Mouse (Mus musculus): ENCODE results near the gene Diaph3.
"Not testable (repeated sequence)": the region's sequence is repeated elsewhere in the genome, so short reads cannot be mapped to it uniquely, and the experiment has no call there.

Gene Diaph3

DNA sequence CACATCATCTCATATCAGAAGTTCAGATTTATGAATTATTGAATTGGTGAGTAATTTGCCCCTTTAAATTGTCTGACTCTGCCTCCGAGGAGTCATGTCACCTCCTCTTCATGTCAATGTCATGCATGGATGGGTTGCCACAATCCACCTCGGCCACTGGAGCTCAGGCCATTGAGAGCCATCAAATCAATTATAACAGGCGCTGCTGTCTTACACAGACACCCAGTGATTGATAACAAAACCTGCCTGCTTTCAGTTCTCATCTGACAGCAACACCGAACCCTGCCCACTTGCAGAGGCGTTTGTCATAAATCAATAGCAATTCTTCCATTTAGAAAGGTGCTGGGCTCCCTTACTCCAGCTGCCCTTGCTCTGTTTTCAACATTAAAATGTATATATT lies 402.1 kb downstream of the Diaph3 start:
- DNase-seq (ENCODE audit: low spot score in 2 of 2): no peak

GRCm38 (mm10) chr14:86736646-86737045 lies 404.4 kb downstream of the Diaph3 start:
- no peak for DNase-seq (ENCODE audit: low spot score in 2 of 2)

- DNase-seq (ENCODE audit: low spot score in 2 of 2): no peak
These were observed 409.7 kb downstream of the Diaph3 start for GRCm38 (mm10) chr14:86731300-86731699.

GRCm38 (mm10) chr14:86729617-86730098 lies 411.4 kb downstream of the Diaph3 start:
- DNase-seq (ENCODE audit: low spot score in 2 of 2): no peak

- no peak for DNase-seq (ENCODE audit: low spot score in 2 of 2)
These were observed 413.4 kb downstream of the Diaph3 start for GRCm38 (mm10) chr14:86727538-86728045.

DNA sequence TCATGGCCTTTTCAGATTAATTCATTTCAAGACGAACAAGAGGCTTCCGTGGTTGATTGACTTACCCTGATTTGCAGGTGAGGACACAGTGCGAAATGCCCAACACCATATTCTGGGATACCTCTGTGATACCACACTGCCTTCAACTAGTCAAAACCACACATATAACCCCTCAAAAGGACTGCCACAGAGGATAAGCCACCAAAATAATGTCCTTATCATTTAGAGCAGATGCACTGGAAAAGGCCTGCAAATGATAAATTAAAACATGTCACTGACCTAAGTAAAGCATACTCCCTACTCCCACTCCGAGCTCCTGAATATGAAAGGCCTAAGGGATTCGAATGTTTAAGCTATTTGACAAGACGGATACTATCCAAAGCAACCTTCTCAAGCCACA lies 419.3 kb downstream of the Diaph3 start:
- DNase-seq (ENCODE audit: low spot score in 2 of 2): no peak

DNA sequence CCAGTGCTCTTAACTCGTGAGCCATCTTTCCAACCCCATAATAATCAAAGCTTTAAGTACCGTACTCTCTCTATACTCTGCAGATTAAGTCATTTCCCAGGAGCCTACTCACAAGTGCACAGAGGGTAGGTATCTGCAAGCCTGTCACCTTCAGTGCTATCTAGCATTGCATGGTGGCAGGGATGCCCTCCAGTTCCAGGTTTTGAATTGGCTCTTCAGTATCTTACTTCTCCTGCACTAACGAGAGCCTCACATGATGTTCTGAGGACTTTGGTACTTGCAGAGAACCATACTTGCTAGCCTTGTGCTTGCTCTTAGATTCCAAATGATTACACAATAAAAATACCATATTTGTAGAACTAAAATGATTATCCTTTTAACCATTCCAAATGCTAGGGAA lies 420.0 kb downstream of the Diaph3 start:
- no peak for DNase-seq (ENCODE audit: low spot score in 2 of 2)

DNA sequence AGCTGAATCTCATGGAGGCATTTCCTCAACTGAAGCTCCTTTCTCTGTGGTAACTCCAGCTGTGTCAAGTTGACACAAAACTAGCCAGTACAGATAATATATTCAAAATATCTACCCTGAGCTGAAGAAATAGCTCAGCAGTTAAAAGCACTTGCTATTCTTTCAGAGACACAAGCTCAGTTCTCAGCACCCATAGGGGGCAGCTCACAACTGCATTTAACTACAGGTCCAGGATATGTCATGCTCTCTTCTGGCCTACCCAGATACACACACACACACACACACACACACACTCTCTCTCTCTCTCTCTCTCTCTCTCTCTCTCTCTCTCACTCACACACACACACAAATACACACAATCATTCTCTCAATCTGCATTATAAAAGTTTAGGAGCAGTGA lies 420.6 kb downstream of the Diaph3 start:
- DNase-seq (ENCODE audit: low spot score in 2 of 2): not testable (repeated sequence)

- DNase-seq (ENCODE audit: low spot score in 2 of 2): no peak
These were observed 426.8 kb downstream of the Diaph3 start for GRCm38 (mm10) chr14:86714088-86714690.

DNA sequence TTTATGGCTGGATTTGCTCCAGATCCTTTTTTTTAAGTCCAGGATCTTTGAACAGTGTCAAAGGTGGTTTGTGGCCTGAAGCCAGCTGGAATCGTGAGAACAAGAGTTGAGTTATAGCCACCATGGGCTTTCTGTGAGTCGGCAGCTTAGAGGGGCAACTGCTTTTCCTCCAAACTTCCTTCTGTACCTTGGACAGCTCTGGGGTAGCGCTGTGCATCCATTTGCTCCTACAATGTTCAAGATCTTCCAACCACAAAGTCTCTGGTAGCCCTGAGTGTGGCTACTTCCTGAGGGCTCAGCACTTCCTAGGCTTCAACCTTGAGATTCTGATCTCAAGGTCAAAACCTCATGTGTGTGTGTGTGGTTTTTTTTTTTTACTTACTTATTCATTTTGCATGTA lies 437.0 kb downstream of the Diaph3 start:
- DNase-seq (ENCODE audit: low spot score in 2 of 2): no peak

GRCm38 (mm10) chr14:86701145-86701544 lies 439.9 kb downstream of the Diaph3 start:
- DNase-seq (ENCODE audit: low spot score in 2 of 2): no peak

GRCm38 (mm10) chr14:86697887-86698286 lies 443.1 kb downstream of the Diaph3 start:
- no peak for DNase-seq (ENCODE audit: low spot score in 2 of 2)

- no peak for DNase-seq (ENCODE audit: low spot score in 2 of 2)
These were observed 448.3 kb downstream of the Diaph3 start for GRCm38 (mm10) chr14:86692714-86693113.

DNA sequence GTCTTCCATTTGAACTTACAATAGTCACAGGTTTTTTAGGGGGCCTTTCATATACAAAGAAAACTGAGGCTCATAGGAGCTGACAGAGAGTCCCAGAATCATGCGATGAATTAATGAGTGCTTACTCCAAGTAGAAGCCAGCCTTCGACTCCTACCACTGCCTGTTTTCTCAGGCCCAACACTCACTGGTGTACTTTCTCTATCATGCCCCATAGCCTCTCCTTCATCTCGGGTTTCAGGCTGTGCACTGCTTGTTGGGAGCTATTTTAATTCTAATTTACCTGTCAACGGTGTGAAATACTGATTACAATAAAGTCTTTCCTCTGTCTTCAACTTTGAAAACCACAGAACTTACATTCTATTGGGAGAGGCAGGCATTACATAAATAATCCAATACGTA lies 449.7 kb downstream of the Diaph3 start:
- DNase-seq (ENCODE audit: low spot score in 2 of 2): no peak

DNA sequence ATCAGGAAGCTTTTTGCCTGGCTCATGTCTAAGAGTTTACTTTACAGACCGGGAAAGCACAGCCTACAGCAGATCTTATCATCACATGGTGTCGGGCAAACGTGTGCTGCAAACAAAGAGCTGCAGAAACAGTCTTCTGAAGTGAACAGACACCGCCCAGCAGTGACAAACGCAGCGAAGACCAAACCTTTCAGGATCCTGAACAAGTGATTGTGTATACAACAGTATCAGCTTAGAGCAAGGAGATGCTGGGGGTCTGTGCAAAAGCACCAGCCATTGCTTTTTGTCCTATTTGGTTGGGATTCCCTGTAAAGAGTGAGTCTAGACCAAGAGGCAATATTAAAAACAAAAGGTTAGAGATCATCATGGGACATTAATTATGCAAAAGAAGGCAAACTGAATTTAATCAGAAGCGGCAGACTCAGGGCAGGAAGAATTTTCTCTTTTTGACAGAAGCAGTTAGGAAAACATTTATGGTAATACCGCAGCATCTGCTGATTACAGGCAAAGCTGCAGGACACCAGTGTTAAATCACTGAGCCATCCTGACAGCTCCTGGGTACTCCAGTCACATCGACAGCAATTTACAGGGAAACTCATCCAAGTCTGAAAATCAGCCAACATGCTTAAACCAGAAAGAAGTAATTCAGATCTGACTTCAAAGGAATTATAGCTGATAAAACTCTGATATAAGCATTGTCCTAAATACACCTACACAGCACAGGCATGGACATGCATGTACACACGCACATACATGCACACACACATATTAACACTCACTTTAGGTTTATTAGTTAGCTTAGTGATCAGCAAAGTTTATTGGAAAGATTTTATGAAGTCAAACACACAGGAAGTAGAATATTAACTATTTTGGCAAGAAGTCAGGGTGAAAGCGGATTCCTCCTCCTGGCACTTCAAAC lies 456.2 kb downstream of the Diaph3 start:
- no peak for DNase-seq (ENCODE audit: low spot score in 2 of 2)

- no peak for DNase-seq (ENCODE audit: low spot score in 2 of 2)
These were observed 459.1 kb downstream of the Diaph3 start for GRCm38 (mm10) chr14:86681951-86682350.

- no peak for DNase-seq (ENCODE audit: low spot score in 2 of 2)
These were observed 462.0 kb downstream of the Diaph3 start for GRCm38 (mm10) chr14:86678992-86679391.

DNA sequence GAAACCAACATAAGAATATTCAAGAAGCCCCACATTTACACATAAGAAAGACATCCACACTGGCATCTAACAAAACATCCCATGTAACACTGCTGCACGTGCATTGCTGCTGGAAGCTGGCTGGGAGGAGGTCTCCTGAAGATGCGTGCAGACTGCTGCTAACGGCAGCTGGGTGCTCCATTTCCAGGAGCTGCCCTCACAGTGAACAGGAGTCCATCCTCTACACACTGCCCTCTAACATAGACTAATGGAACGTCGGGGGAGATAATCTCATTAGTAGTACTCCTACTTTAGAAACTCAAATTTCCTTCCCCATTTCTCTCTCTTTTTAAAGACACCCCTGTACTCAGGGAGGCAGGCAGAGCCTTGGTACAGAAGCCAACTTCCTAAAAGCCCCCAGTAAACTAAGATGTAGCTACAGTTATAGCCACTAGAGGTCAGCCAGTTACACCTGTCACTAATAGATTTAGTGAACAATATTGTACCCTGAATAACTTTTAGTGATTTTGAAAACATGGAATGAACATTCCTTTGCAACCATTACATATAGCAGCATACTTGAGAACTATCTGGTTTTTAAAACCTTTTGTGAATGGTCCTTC lies 462.8 kb downstream of the Diaph3 start:
- DNase-seq (ENCODE audit: low spot score in 2 of 2): no peak

GRCm38 (mm10) chr14:86677015-86677414 lies 464.0 kb downstream of the Diaph3 start:
- DNase-seq (ENCODE audit: low spot score in 2 of 2): no peak

DNA sequence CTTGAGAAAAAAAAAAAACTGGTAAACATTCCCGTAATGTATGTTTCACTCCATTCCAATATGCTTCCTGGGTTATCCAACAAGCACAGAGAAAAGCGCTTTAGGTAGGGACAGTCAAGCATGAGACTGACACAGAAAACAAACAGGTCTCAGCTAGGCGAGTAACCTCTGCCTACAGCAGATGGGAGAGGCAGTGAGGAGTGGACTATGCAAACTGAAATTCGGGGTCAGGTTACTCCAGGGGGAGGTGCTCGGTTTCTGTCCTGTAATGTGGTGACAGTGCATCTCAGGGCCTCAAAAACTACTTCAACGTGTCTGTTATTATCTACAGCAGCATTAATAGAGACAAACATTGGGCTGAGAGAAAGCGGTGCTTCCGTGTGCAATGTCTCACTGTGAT lies 465.7 kb downstream of the Diaph3 start:
- no peak for DNase-seq (ENCODE audit: low spot score in 2 of 2)

GRCm38 (mm10) chr14:86662846-86663245 lies 478.2 kb downstream of the Diaph3 start:
- DNase-seq (ENCODE audit: low spot score in 2 of 2): no peak

DNA sequence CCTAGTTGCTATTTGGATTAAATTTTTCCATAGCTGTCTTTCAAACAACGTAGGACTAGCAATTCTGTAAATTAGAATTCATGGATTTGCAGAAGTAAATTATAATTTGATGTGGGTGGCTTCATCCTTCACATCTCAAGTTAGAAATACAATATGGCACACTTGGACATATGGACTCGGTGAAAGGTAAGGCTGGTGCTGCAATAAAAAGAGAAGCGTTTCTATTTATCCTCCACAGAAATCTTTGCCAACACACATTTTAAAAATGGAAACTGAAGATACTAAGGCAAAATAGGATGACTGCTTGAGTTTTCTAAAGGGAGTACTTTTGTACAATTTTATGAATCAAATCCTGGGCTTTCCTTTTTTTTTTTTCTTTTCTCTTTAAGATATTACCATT lies 480.5 kb downstream of the Diaph3 start:
- DNase-seq (ENCODE audit: low spot score in 2 of 2): no peak
